Mouse (Mus musculus) retina, adult 2 months (tissue): ENCODE measurements around the gene S1pr3.

Experiments
- DNase-seq: peaks from one replicate; pipeline ENCODE4 v3.0.0-alpha.2; 2012; ENCODE audit warnings: low read depth, low spot score

S1pr3 gene

GRCm38 (mm10) chr13:51446550-51446949, 38.1 kb downstream of the S1pr3 start:
- no peak for DNase-seq

- DNase-seq: no peak
Observed at GRCm38 (mm10) chr13:51456190-51456878, 47.9 kb downstream of the S1pr3 start.

- DNase-seq: no peak
Observed at GRCm38 (mm10) chr13:51464294-51464693, 55.9 kb downstream of the S1pr3 start.

- DNase-seq: no peak
Observed at GRCm38 (mm10) chr13:51466117-51466841, 57.8 kb downstream of the S1pr3 start.

- DNase-seq: no peak
Observed at GRCm38 (mm10) chr13:51468697-51469250, 60.3 kb downstream of the S1pr3 start.
